Comparison of ENCODE assay signal across 25 mouse cellular contexts in the genomic region with DNA sequence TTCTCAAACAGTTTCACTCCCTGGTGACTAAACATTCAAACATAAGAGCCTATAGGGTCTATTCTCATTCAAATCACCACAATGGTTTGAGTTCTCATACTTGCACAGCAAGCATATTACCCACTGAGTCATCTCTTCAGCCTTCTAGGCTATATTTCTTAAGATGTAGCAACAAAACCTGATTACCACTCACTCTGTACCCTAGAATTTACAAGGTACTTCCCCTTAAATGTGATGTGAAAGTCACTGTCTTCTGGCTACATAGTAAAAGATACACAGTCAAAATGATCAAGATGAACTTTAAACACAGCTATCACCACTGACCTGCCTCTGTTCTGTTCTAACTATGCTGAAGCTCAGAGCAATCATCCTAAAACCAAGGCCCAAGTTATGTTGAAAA. TPM values are rescaled to one million over a fixed set of nuclear protein-coding genes. Genes with fewer than 3 reads are reported as not detected.
A peak's percentile ranks its signal among the peaks of the same experiment; 100 is the strongest.
DNase-seq lines count a peak whose midpoint lies in the region; ATAC-seq lines count a peak whose summit lies in the region.
"Had no signal": no experiment of that assay in that cellular context is flagged by ENCODE, and none has a peak within 500 bp of the region (broad histone marks: within the 10 kb centered on the region; RNA-seq: fewer than 3 reads in every experiment).

No protein-coding gene starts in this region.

- peaks cover 5% of the 10 kb centered on the region; the same call in 1 of the 2 replicates for H3K27me3 ChIP-seq in midbrain, embryonic 11.5 days (ENCODE audit: control insufficient read depth, insufficient read depth, low read length)
- H3K27me3 ChIP-seq in midbrain, embryonic 14.5 days (ENCODE audit: control insufficient read depth, insufficient read depth, low read length), result no peaks in the 10 kb centered on the region; the same call in 1 of the 2 replicates
- H3K27me3 ChIP-seq: heart, embryonic 12.5 days; heart, embryonic 15.5 days; hindbrain, embryonic 15.5 days; intestine, embryonic 15.5 days had no signal

- no peak overlapping the region for H3K4me3 ChIP-seq in midbrain, embryonic 11.5 days (ENCODE audit: low read depth, low read length)
- H3K4me3 ChIP-seq in midbrain, embryonic 14.5 days (replicated peaks; ENCODE audit: low read depth, low read length), result no peak overlapping the region
- H3K4me3 ChIP-seq: forebrain, embryonic 10.5 days; gastrocnemius, adult 2 months; heart, embryonic 12.5 days; heart, embryonic 15.5 days; hindbrain, embryonic 12.5 days; hindbrain, embryonic 15.5 days; intestine, embryonic 15.5 days had no signal

- no peak overlapping the region for H3K9ac ChIP-seq in midbrain, embryonic 11.5 days (ENCODE audit: low read length)
- H3K9ac ChIP-seq in midbrain, embryonic 14.5 days (replicated peaks; ENCODE audit: low read length), result no peak overlapping the region
- H3K9ac ChIP-seq: forebrain, postnatal 0 days; heart, embryonic 12.5 days; heart, embryonic 15.5 days; hindbrain, embryonic 12.5 days; hindbrain, embryonic 15.5 days; intestine, embryonic 15.5 days had no signal

- no peak for ATAC-seq in midbrain, embryonic 11.5 days (ENCODE audit: low FRiP score)
- no peak for ATAC-seq in midbrain, embryonic 14.5 days (ENCODE audit: low FRiP score, low TSS enrichment)
- ATAC-seq in activated CD4-positive, CD25-positive, alpha-beta regulatory T cell, adult 4 months, result peak; percentile 14
- peak; percentile 34; the same call in 1 of the 2 replicates for ATAC-seq in megakaryocyte, adult 5-6 weeks (ENCODE audit: poor library complexity, severe bottlenecking)
- ATAC-seq: forebrain, embryonic 14.5 days; forebrain, postnatal 0 days; intestine, embryonic 15.5 days had no signal

- peaks cover 3% of the 10 kb centered on the region; the same call in 1 of the 2 replicates for H3K4me1 ChIP-seq in midbrain, embryonic 11.5 days (ENCODE audit: control insufficient read depth, insufficient read depth, low read length)
- no peaks in the 10 kb centered on the region for H3K4me1 ChIP-seq in midbrain, embryonic 14.5 days (ENCODE audit: control insufficient read depth, insufficient read depth, low read length)

- H3K9me3 ChIP-seq in midbrain, embryonic 11.5 days (ENCODE audit: control insufficient read depth, low read length), result no peaks in the 10 kb centered on the region
- no peaks in the 10 kb centered on the region for H3K9me3 ChIP-seq in midbrain, embryonic 14.5 days (ENCODE audit: control insufficient read depth, low read length)
- H3K9me3 ChIP-seq: forebrain, embryonic 10.5 days; G1E; heart, embryonic 12.5 days; heart, embryonic 15.5 days; hindbrain, embryonic 12.5 days; hindbrain, embryonic 15.5 days; intestine, embryonic 15.5 days had no signal

- H3K4me2 ChIP-seq in midbrain, embryonic 11.5 days, result no peak overlapping the region
- no peak overlapping the region for H3K4me2 ChIP-seq in midbrain, embryonic 14.5 days (ENCODE audit: low read length)
- H3K4me2 ChIP-seq: heart, embryonic 12.5 days; heart, embryonic 15.5 days; hindbrain, embryonic 12.5 days; hindbrain, embryonic 15.5 days; intestine, embryonic 15.5 days had no signal

- no peaks in the 10 kb centered on the region for H3K36me3 ChIP-seq in midbrain, embryonic 11.5 days (ENCODE audit: control insufficient read depth, insufficient read depth, low read length)
- H3K36me3 ChIP-seq in midbrain, embryonic 14.5 days (ENCODE audit: control insufficient read depth, insufficient read depth, low read length), result no peaks in the 10 kb centered on the region
- H3K36me3 ChIP-seq: forebrain, embryonic 10.5 days; G1E; heart, embryonic 12.5 days; heart, embryonic 15.5 days; hindbrain, embryonic 12.5 days; hindbrain, embryonic 15.5 days; intestine, embryonic 15.5 days had no signal

- no peak overlapping the region for H3K27ac ChIP-seq in midbrain, embryonic 11.5 days (ENCODE audit: low read depth, low read length)
- H3K27ac ChIP-seq in midbrain, embryonic 14.5 days (replicated peaks; ENCODE audit: low read depth, low read length), result no peak overlapping the region
- H3K27ac ChIP-seq: forebrain, embryonic 10.5 days; gastrocnemius, adult 2 months; heart, embryonic 15.5 days; hindbrain, embryonic 12.5 days; hindbrain, embryonic 15.5 days; intestine, embryonic 15.5 days had no signal

- DNase-seq in midbrain, embryonic 11.5 days (ENCODE audit: low spot score, missing footprints), result peak; percentile 76
- no peak for DNase-seq in midbrain, embryonic 14.5 days
- no peak for DNase-seq in urinary bladder, postnatal 36 days (ENCODE audit: low spot score in 2 of 2)
- DNase-seq in Muller cell, postnatal 12 days (ENCODE audit: inconsistent ontology term), result no peak
- DNase-seq in cerebellum, adult 18-20 months, result no peak
- DNase-seq: adrenal gland, adult 8-10 months; adrenal gland, postnatal 25 days; cerebellum, adult 11-12 months; cerebellum, adult 9-10 months; forebrain, postnatal 0 days; gastrocnemius, adult 2 months; gastrocnemius, postnatal 14 days; heart, adult 18-20 months; heart, postnatal 14 days; heart, postnatal 4 days had no signal

RNA-seq across cellular contexts. Expression of a gene that starts 7.2 kb away (rescaled TPM):
- polyA plus RNA-seq in midbrain, embryonic 11.5 days (2014; fragmentation: Nextera tagmentation; extraction: Ambion mirVana), result 20.3 and 21.4 TPM in 2 replicates
- polyA plus RNA-seq in midbrain, embryonic 14.5 days (2014; fragmentation: Nextera tagmentation; extraction: Ambion mirVana), result 53.8 and 61.7 TPM in 2 replicates
- 100 to 1,000 TPM; 209 to 238 TPM for polyA plus RNA-seq in activated CD4-positive, CD25-positive, alpha-beta regulatory T cell, adult 4 months (2017; shearing (Covaris generic))
- 56.8 and 59.8 TPM in 2 replicates for total RNA-seq in megakaryocyte, adult 5-6 weeks (2015)
- 73.2 and 74.3 TPM in 2 replicates for total RNA-seq in megakaryocyte, adult 5-6 weeks (2017)
- polyA plus RNA-seq: G1E had no signal

Comparison
In these comparisons a context has a peak if more than half of its experiments do, and no peak if none do; other contexts are left out.
1. ATAC-seq: peak in activated CD4-positive, CD25-positive, alpha-beta regulatory T cell, adult 4 months (single experiment) and megakaryocyte, adult 5-6 weeks (single experiment); none in midbrain, embryonic 11.5 days (single experiment) and midbrain, embryonic 14.5 days (single experiment).